Mouse (Mus musculus) bone marrow macrophage, adult 2 months (primary cell): ENCODE results near the gene Mink1. TPM values are rescaled to one million over a fixed set of nuclear protein-coding genes. Genes with fewer than 3 reads are reported as not detected.
A peak's percentile ranks its signal among the peaks of the same experiment; 100 is the strongest.

Source experiments
- H3K27ac ChIP-seq: 2 replicates; pipeline ENCODE4 v1.5.1; 2012; ENCODE audit warnings: low read depth, low read length; ENCODE audit not compliant: insufficient read depth
- H3K4me1 ChIP-seq: 2 replicates; pipeline ENCODE4 v1.6.1; 2012; ENCODE audit warnings: low read length; ENCODE audit not compliant: control insufficient read depth, insufficient read depth
- H3K4me3 ChIP-seq: 2 replicates; pipeline ENCODE4 v1.5.1; 2012; ENCODE audit warnings: mild to moderate bottlenecking, low read length, moderate library complexity; ENCODE audit not compliant: insufficient read depth
- CTCF ChIP-seq: IDR thresholded peaks from 2 replicates; pipeline ENCODE4 v1.5.1; 2012; ENCODE audit warnings: low read depth, mild to moderate bottlenecking, low read length, moderate library complexity
- POLR2A ChIP-seq: IDR thresholded peaks from 2 replicates; pipeline ENCODE4 v1.6.1; 2012; ENCODE audit warnings: mild to moderate bottlenecking, low read depth, low read length, borderline replicate concordance
- polyA plus RNA-seq: library from polyadenylated mRNA; stranded (reverse); fragments of >200 nt; gene quantifications from 2 replicates; pipeline ENCODE4 v1.2.4, GENCODE M21; 2012; ENCODE audit not compliant: missing spikeins, insufficient read depth, insufficient read length

Gene Mink1
- polyA plus RNA-seq, 1 experiment: 139 TPM

DNA sequence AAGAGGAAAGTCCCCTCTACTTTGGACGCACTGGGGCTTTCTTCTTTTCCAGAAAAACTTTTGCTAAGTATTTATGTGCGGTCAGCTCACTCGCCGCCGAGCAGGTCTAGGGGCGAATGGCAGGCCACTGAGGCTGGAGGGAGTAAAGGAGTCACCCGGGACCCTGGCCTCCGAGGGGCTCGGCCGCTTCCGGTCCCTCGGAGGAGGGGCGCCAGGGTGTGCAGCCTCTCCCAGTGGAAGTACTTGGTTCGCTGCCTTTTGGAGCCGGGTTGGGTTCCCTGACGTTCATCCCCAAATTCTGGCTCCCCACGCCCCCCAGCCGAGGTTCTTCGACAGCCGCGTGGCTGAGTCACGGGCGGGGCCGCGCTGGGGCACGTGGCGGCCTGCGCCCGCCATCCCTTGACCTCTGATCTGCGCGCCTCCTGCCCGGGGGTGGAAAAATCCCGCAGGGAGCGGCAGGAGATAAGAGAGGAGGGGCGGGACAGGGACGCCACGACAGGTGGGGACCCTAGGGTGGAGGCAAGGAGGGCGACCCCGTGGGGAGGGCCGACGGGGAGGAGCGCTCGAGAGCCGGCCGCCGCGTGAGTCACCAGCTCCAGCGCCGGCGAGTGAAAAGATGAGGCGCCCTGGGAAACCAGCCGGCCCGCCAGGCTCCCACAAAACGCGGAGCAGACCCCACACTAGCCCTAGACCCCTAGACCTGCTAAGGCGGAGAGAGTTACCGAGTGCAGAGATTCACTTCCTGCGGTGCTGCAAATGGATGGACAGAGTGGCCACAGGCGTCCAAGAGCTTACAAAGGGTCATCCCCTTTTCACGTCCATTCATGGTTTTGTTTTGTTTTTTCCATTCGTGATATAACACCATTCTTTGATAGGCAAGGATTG is 93.1 kb downstream of the Mink1 start:
- peak overlapping the region; percentile 97 for H3K27ac ChIP-seq
- H3K4me3 ChIP-seq: peak overlapping the region; percentile 84
- H3K4me1 ChIP-seq: peaks cover 35% of the 10 kb centered on the region
- TF ChIP-seq CTCF (no peak), POLR2A (no peak)

DNA sequence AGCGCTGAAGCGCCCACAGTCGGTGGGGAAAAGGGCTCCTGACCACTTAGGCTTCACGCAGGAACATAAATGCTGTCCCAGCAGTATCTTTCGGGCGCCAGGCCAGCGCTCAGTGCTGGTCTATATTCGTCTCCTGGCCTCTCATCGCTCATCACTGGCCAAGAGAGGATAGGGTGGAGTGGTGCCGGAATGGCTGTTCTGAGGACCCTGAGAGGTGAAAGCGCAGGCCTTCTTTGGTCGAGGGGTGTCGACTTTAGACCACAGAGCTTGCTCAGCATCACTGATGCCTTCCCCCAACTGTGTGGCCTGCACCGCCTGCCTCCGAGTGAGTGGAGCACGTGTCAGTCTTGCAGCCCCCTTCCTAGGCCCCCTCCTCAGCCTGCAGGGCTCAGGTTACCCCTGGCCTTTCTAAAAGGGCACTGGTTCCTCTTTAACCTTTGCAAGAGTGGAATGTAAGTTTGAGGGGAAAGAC is 93.8 kb downstream of the Mink1 start:
- TF ChIP-seq CTCF (no peak), POLR2A (no peak)
- H3K4me1 ChIP-seq: peaks cover 32% of the 10 kb centered on the region
- H3K4me3 ChIP-seq: peak overlapping the region; percentile 84
- peak overlapping the region; percentile 97 for H3K27ac ChIP-seq

DNA sequence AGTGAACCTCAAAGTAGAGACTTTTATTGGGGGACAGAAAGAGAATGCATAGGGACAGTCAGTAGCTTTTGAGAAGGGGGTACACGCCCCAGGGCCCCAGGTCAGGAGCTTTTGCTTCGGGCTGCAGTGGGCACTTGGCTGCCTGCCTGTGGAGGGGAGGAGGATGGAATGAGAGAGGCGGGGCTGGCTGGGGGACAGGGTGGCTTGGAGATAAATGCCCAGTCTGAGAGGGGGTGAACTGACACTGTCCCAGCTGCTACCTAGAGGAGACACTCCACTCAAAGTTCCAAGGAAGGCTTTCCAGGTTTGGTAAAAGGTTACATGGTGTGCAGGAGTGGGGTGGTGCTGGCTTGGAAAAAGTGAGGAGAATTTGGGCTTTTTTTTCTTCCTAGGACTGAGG is 94.3 kb downstream of the Mink1 start, which contains the start of gene Eno3:
Eno3 (plus strand) TSS at position 239 of the 400 bp plus-strand sequence.
- Histone ChIP-seq H3K27ac (peak within 1 kb of the TSS; percentile 97), H3K4me3 (peak within 1 kb of the TSS; percentile 84), H3K4me1 (peaks cover 32% of the 10 kb centered on the region)
- no peak for TF ChIP-seq POLR2A
- TF ChIP-seq CTCF: no peak

DNA sequence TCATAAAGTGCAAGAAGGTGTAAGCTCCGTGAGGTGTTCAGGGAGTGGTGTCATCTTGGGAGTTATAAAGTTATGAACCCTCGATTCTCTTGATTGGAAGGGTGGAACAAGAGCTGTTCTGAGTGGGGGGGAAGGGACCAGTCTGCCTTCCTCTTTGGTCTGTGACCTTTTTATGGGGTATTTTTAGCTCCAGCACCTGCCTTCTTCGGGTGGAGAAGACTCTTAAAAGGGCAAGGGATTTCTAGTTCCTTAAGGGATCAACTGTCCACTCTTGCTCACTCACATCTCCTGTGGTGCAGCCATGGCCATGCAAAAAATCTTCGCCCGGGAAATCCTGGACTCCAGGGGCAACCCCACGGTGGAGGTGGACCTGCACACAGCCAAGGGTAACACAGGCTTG is 94.9 kb downstream of the Mink1 start:
- H3K27ac ChIP-seq: no peak overlapping the region
- no peak overlapping the region for H3K4me3 ChIP-seq
- TF ChIP-seq POLR2A: no peak
- TF ChIP-seq CTCF: no peak
- peaks cover 33% of the 10 kb centered on the region for H3K4me1 ChIP-seq

DNA sequence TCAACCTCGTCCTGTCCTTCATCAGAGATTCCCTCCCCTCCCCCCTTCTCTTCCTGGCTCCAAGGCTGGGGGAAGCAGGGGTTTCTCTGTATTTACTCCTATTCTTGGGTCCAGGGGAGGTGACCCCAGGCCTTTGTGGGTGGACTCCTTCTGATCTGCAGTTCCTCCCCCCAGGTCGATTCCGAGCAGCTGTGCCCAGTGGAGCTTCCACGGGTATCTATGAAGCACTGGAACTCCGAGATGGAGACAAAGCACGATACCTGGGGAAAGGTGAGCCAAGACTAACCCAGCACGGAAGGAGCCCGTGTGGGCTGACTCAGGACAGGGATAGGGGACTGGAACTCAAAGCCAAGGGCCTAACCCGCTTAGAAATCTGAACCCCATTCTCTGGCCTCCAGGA is 95.3 kb downstream of the Mink1 start:
- Histone ChIP-seq H3K4me1 (peaks cover 37% of the 10 kb centered on the region), H3K27ac (no peak overlapping the region), H3K4me3 (no peak overlapping the region)
- no peak for TF ChIP-seq POLR2A
- no peak for TF ChIP-seq CTCF

DNA sequence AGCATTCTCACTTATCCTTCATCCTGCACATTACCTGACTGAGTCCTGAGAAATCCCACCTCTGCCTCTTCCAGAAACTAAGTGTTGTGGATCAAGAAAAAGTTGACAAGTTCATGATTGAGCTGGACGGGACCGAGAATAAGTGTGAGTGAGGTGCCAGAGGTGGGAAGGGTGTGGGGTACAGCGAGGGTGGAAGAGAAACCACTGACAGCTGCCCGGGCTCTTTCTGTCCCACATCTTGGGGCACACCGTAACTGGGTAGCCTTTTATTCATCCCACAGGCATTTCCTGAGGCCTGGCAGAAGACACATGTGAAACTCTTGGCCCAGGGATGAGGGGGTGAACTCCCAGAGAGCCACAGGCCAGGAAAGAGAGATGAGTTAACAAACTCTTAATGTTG is 95.8 kb downstream of the Mink1 start:
- no peak for TF ChIP-seq POLR2A
- TF ChIP-seq CTCF: no peak
- Histone ChIP-seq H3K27ac (no peak overlapping the region), H3K4me3 (no peak overlapping the region), H3K4me1 (peaks cover 38% of the 10 kb centered on the region)

DNA sequence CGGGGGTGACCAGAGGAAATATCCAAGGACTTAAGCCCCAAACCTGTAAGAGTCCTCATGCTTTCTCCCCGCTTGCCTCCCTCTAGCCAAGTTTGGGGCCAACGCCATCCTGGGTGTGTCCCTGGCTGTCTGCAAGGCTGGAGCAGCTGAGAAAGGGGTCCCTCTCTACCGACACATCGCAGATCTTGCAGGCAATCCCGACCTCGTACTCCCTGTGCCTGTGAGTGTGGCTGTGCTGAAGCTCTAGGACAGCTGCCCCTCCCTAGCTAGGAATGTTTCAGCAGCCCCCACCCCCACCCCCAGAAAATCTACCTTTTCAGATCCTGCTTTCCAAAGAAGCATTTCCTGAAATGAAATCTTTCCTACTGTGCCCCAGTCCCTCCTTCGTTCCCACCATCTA is 96.3 kb downstream of the Mink1 start:
- peaks cover 38% of the 10 kb centered on the region for H3K4me1 ChIP-seq
- no peak for TF ChIP-seq POLR2A
- no peak for TF ChIP-seq CTCF
- no peak overlapping the region for H3K4me3 ChIP-seq
- H3K27ac ChIP-seq: no peak overlapping the region

DNA sequence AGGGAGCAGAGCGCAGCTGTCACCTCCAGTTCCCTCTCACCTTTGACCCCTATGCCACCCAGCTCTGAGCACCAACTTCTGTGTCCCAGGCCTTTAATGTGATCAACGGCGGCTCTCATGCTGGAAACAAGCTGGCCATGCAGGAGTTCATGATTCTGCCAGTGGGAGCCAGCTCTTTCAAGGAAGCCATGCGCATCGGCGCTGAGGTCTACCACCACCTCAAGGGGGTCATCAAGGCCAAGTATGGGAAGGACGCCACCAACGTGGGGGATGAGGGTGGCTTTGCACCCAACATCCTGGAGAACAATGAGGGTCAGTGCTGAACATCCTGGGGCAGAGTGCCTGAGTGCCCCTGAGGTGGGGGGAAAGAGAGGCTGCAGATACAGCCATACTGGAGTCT is 97.9 kb downstream of the Mink1 start:
- TF ChIP-seq CTCF: no peak
- H3K27ac ChIP-seq: no peak overlapping the region
- H3K4me3 ChIP-seq: no peak overlapping the region
- H3K4me1 ChIP-seq: peaks cover 38% of the 10 kb centered on the region

DNA sequence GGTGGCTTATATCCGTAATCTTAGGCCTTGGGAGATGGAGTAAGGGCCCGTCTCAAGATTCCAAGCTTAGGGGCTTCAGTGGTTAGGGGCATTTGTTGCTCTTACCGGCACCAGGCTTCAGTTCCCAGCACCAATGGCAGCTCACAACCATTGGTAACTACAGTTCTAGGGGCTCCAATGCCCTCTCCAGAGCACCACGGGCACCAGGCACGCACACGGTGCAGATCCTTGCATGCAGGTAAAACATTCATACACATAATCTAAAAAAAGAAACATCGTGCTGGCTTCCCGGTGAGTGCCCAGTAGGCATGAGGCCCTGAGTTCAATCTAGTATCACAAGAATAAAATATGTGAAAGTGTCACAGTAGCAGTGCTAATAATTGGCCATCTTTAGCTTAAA is 100.4 kb downstream of the Mink1 start:
- no peak overlapping the region for H3K27ac ChIP-seq
- TF ChIP-seq POLR2A (no peak), CTCF (no peak)
- no peak overlapping the region for H3K4me3 ChIP-seq
- peaks cover 37% of the 10 kb centered on the region for H3K4me1 ChIP-seq

DNA sequence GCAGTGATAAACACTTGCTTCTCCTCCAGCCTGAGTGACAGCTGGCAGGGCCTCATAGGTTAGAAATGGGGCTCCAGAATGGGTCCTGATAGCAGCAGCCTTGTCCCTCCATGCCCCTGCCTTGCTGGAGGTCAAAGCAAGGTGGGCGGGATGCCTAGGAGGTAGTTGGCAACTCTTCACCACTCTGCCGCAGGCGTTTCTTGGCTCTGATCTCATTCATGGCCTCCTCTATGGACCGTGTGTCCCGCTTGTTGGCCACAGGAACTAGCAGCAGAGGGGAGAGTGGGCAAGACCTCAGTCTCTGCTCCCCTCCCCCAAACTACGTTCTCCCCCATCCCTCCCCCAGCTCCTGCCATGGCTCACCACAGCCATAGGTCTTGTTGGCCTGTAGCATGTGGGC is 101.3 kb downstream of the Mink1 start:
- Histone ChIP-seq H3K4me3 (no peak overlapping the region), H3K4me1 (peaks cover 29% of the 10 kb centered on the region), H3K27ac (no peak overlapping the region)
- TF ChIP-seq CTCF (no peak), POLR2A (no peak)

Other genes with a start within 250 kb of the Mink1 start
- gene Alox12e, start 240.3 kb upstream of the Mink1 start, polyA plus RNA-seq: not detected in 2 replicates
- 0.46 TPM in 1 of 2 replicates, not detected in the other for gene Alox15, start 210.8 kb upstream of the Mink1 start, polyA plus RNA-seq
- 19.3 and 21.2 TPM in 2 replicates for gene Pelp1, start 152.8 kb upstream of the Mink1 start, polyA plus RNA-seq
- 520 and 549 TPM in 2 replicates for gene Arrb2, start 130.2 kb upstream of the Mink1 start, polyA plus RNA-seq
- gene Med11, start 111.0 kb upstream of the Mink1 start, polyA plus RNA-seq: 40.5 and 41.6 TPM in 2 replicates
- 21.7 and 23.7 TPM in 2 replicates for gene Zmynd15, start 103.4 kb upstream of the Mink1 start, polyA plus RNA-seq
- 434 and 456 TPM in 2 replicates for gene Cxcl16, start 102.9 kb upstream of the Mink1 start, polyA plus RNA-seq
- 4.3 TPM in 2 replicates for gene Tm4sf5, start 57.6 kb upstream of the Mink1 start, polyA plus RNA-seq
- not detected in 2 replicates for gene Vmo1, start 48.3 kb upstream of the Mink1 start, polyA plus RNA-seq
- gene Gltpd2, start 43.7 kb upstream of the Mink1 start, polyA plus RNA-seq: not detected in 2 replicates
- gene Psmb6, start 37.5 kb upstream of the Mink1 start, polyA plus RNA-seq: 141 and 151 TPM in 2 replicates
- gene Gm40193, start 29.9 kb upstream of the Mink1 start, polyA plus RNA-seq: not detected in 2 replicates
- gene Pld2, start 22.8 kb upstream of the Mink1 start, polyA plus RNA-seq: 58.4 and 60.9 TPM in 2 replicates
- gene 4930544D05Rik, start 53.0 kb downstream of the Mink1 start, polyA plus RNA-seq: not detected in 2 replicates
- gene Chrne, start 56.3 kb downstream of the Mink1 start, polyA plus RNA-seq: not detected in 2 replicates
- not detected in 2 replicates for gene Gp1ba, start 76.2 kb downstream of the Mink1 start, polyA plus RNA-seq
- gene Rnf167, start 84.4 kb downstream of the Mink1 start, polyA plus RNA-seq: 70.1 and 76.6 TPM in 2 replicates
- 99.9 and 110 TPM in 2 replicates for gene Slc25a11, start 84.6 kb downstream of the Mink1 start, polyA plus RNA-seq
- gene Pfn1, start 91.8 kb downstream of the Mink1 start, polyA plus RNA-seq: 1,781 and 1,801 TPM in 2 replicates
- 4.7 and 7.4 TPM in 2 replicates for gene Eno3, start 94.3 kb downstream of the Mink1 start, polyA plus RNA-seq
- 86.8 and 101 TPM in 2 replicates for gene Spag7, start 106.5 kb downstream of the Mink1 start, polyA plus RNA-seq
- gene Camta2, start 125.2 kb downstream of the Mink1 start, polyA plus RNA-seq: 71.4 and 84.6 TPM in 2 replicates
- gene Inca1, start 137.3 kb downstream of the Mink1 start, polyA plus RNA-seq: 1.7 TPM in 1 of 2 replicates, not detected in the other
- 56.2 and 57.9 TPM in 2 replicates for gene Kif1c, start 137.7 kb downstream of the Mink1 start, polyA plus RNA-seq
- gene Zfp3, start 201.3 kb downstream of the Mink1 start, polyA plus RNA-seq: 2.7 and 3.3 TPM in 2 replicates
- 1.1 TPM in 1 of 2 replicates, not detected in the other for gene Scimp, start 249.7 kb downstream of the Mink1 start, polyA plus RNA-seq